Mouse (Mus musculus): ENCODE results near the gene Jak1. TPM values are rescaled to one million over a fixed set of nuclear protein-coding genes. Genes with fewer than 3 reads are reported as not detected.

Gene Jak1
- polyA plus RNA-seq, 1 experiment from 2014 or later, result 110 TPM

- Histone ChIP-seq H3K36me3 (ENCODE audit: control insufficient read depth, insufficient read depth, low read length) (no peaks in the 10 kb centered on the region), H3K27me3 (ENCODE audit: control insufficient read depth, insufficient read depth, low read length) (no peaks in the 10 kb centered on the region), H3K4me3 (ENCODE audit: low read length) (no peak overlapping the region), H3K9me3 (ENCODE audit: control insufficient read depth, low read length) (no peaks in the 10 kb centered on the region), H3K27ac (ENCODE audit: low read depth, low read length) (no peak overlapping the region), H3K9ac (ENCODE audit: low read depth, low read length) (no peak overlapping the region), H3K4me1 (ENCODE audit: control insufficient read depth, insufficient read depth, low read length) (peaks cover 4% of the 10 kb centered on the region; the same call in 1 of the 2 replicates), H3K4me2 (replicated peaks; ENCODE audit: low read depth, low read length) (no peak overlapping the region)
- 55% methylated on average over 12 of the region's 12 CpGs for WGBS
- ATAC-seq (ENCODE audit: low FRiP score, low TSS enrichment), result no peak
Measured at GRCm38 (mm10) chr4:101298311-101298990, 33.4 kb upstream of the Jak1 start.

- no peak for ATAC-seq (ENCODE audit: low FRiP score, low TSS enrichment)
- H3K27ac ChIP-seq (ENCODE audit: low read depth, low read length), result no peak overlapping the region
- H3K9ac ChIP-seq (ENCODE audit: low read depth, low read length), result no peak overlapping the region
- H3K4me2 ChIP-seq (replicated peaks; ENCODE audit: low read depth, low read length), result no peak overlapping the region
- peaks cover 8% of the 10 kb centered on the region; the same call in 1 of the 2 replicates for H3K4me1 ChIP-seq (ENCODE audit: control insufficient read depth, insufficient read depth, low read length)
- H3K4me3 ChIP-seq (ENCODE audit: low read length), result no peak overlapping the region
- H3K9me3 ChIP-seq (ENCODE audit: control insufficient read depth, low read length), result no peaks in the 10 kb centered on the region
- 72% methylated on average over 7 of the region's 7 CpGs for WGBS
- no peaks in the 10 kb centered on the region for H3K36me3 ChIP-seq (ENCODE audit: control insufficient read depth, insufficient read depth, low read length)
- H3K27me3 ChIP-seq (ENCODE audit: control insufficient read depth, insufficient read depth, low read length), result no peaks in the 10 kb centered on the region
Measured at GRCm38 (mm10) chr4:101296836-101297235, 31.8 kb upstream of the Jak1 start.

- no peak for ATAC-seq (ENCODE audit: low FRiP score, low TSS enrichment)
- Histone ChIP-seq H3K9ac (ENCODE audit: low read depth, low read length) (no peak overlapping the region), H3K4me2 (replicated peaks; ENCODE audit: low read depth, low read length) (no peak overlapping the region), H3K4me1 (ENCODE audit: control insufficient read depth, insufficient read depth, low read length) (peaks cover 5% of the 10 kb centered on the region; the same call in 1 of the 2 replicates), H3K4me3 (ENCODE audit: low read length) (no peak overlapping the region), H3K9me3 (ENCODE audit: control insufficient read depth, low read length) (no peaks in the 10 kb centered on the region), H3K27ac (ENCODE audit: low read depth, low read length) (no peak overlapping the region), H3K36me3 (ENCODE audit: control insufficient read depth, insufficient read depth, low read length) (no peaks in the 10 kb centered on the region), H3K27me3 (ENCODE audit: control insufficient read depth, insufficient read depth, low read length) (no peaks in the 10 kb centered on the region)
- WGBS, result 87% methylated on average over 3 of the region's 3 CpGs
Measured at GRCm38 (mm10) chr4:101295788-101296187, 30.7 kb upstream of the Jak1 start.

- ATAC-seq (ENCODE audit: low FRiP score, low TSS enrichment), result no peak
- Histone ChIP-seq H3K4me1 (ENCODE audit: control insufficient read depth, insufficient read depth, low read length) (peaks cover 5% of the 10 kb centered on the region; the same call in 1 of the 2 replicates), H3K27ac (ENCODE audit: low read depth, low read length) (no peak overlapping the region), H3K9ac (ENCODE audit: low read depth, low read length) (no peak overlapping the region), H3K9me3 (ENCODE audit: control insufficient read depth, low read length) (no peaks in the 10 kb centered on the region), H3K36me3 (ENCODE audit: control insufficient read depth, insufficient read depth, low read length) (no peaks in the 10 kb centered on the region), H3K4me2 (replicated peaks; ENCODE audit: low read depth, low read length) (peak overlapping the region; percentile 96), H3K27me3 (ENCODE audit: control insufficient read depth, insufficient read depth, low read length) (no peaks in the 10 kb centered on the region), H3K4me3 (ENCODE audit: low read length) (peak overlapping the region; percentile 45)
- WGBS, result 37% methylated on average over 9 of the region's 9 CpGs
Measured at GRCm38 (mm10) chr4:101293661-101294060, 28.6 kb upstream of the Jak1 start.

- Histone ChIP-seq H3K4me1 (ENCODE audit: control insufficient read depth, insufficient read depth, low read length) (peaks cover 5% of the 10 kb centered on the region; the same call in 1 of the 2 replicates), H3K9ac (ENCODE audit: low read depth, low read length) (peak overlapping the region; percentile 63), H3K27me3 (ENCODE audit: control insufficient read depth, insufficient read depth, low read length) (no peaks in the 10 kb centered on the region), H3K9me3 (ENCODE audit: control insufficient read depth, low read length) (no peaks in the 10 kb centered on the region), H3K36me3 (ENCODE audit: control insufficient read depth, insufficient read depth, low read length) (no peaks in the 10 kb centered on the region), H3K4me3 (ENCODE audit: low read length) (peak overlapping the region; percentile 45), H3K27ac (ENCODE audit: low read depth, low read length) (peak overlapping the region; percentile 84), H3K4me2 (replicated peaks; ENCODE audit: low read depth, low read length) (peak overlapping the region; percentile 96)
- under 1% methylated on average over 49 of the region's 49 CpGs for WGBS
- ATAC-seq (ENCODE audit: low FRiP score, low TSS enrichment), result peak; percentile 57
Measured at GRCm38 (mm10) chr4:101292736-101293541, 27.9 kb upstream of the Jak1 start.

- Histone ChIP-seq H3K27me3 (ENCODE audit: control insufficient read depth, insufficient read depth, low read length) (no peaks in the 10 kb centered on the region), H3K9me3 (ENCODE audit: control insufficient read depth, low read length) (no peaks in the 10 kb centered on the region), H3K27ac (ENCODE audit: low read depth, low read length) (peak overlapping the region; percentile 84), H3K4me1 (ENCODE audit: control insufficient read depth, insufficient read depth, low read length) (peaks cover 5% of the 10 kb centered on the region; the same call in 1 of the 2 replicates), H3K9ac (ENCODE audit: low read depth, low read length) (peak overlapping the region; percentile 63), H3K4me2 (replicated peaks; ENCODE audit: low read depth, low read length) (peak overlapping the region; percentile 96), H3K36me3 (ENCODE audit: control insufficient read depth, insufficient read depth, low read length) (no peaks in the 10 kb centered on the region), H3K4me3 (ENCODE audit: low read length) (peak overlapping the region; percentile 45)
- ATAC-seq (ENCODE audit: low FRiP score, low TSS enrichment), result peak; percentile 93
- WGBS, result 1% methylated on average over 41 of the region's 41 CpGs
Measured at GRCm38 (mm10) chr4:101292028-101292735, 27.1 kb upstream of the Jak1 start.

- no peaks in the 10 kb centered on the region for H3K36me3 ChIP-seq (ENCODE audit: control insufficient read depth, insufficient read depth, low read length)
- H3K4me1 ChIP-seq (ENCODE audit: control insufficient read depth, insufficient read depth, low read length), result peaks cover 8% of the 10 kb centered on the region; the same call in 1 of the 2 replicates
- no peak for ATAC-seq (ENCODE audit: low FRiP score, low TSS enrichment)
- no peak overlapping the region for H3K9ac ChIP-seq (ENCODE audit: low read depth, low read length)
- no peak overlapping the region for H3K27ac ChIP-seq (ENCODE audit: low read depth, low read length)
- 91% methylated on average over 11 of the region's 11 CpGs for WGBS
- H3K4me2 ChIP-seq (replicated peaks; ENCODE audit: low read depth, low read length), result no peak overlapping the region
- H3K27me3 ChIP-seq (ENCODE audit: control insufficient read depth, insufficient read depth, low read length), result no peaks in the 10 kb centered on the region
- no peak overlapping the region for H3K4me3 ChIP-seq (ENCODE audit: low read length)
- H3K9me3 ChIP-seq (ENCODE audit: control insufficient read depth, low read length), result no peaks in the 10 kb centered on the region
Measured at GRCm38 (mm10) chr4:101288292-101288691, 23.2 kb upstream of the Jak1 start.

GRCm38 (mm10) chr4:101286562-101286961 lies 21.5 kb upstream of the Jak1 start:
- Histone ChIP-seq H3K4me2 (replicated peaks; ENCODE audit: low read depth, low read length) (no peak overlapping the region), H3K27ac (ENCODE audit: low read depth, low read length) (no peak overlapping the region), H3K4me3 (ENCODE audit: low read length) (no peak overlapping the region), H3K9ac (ENCODE audit: low read depth, low read length) (no peak overlapping the region), H3K27me3 (ENCODE audit: control insufficient read depth, insufficient read depth, low read length) (no peaks in the 10 kb centered on the region), H3K36me3 (ENCODE audit: control insufficient read depth, insufficient read depth, low read length) (no peaks in the 10 kb centered on the region), H3K4me1 (ENCODE audit: control insufficient read depth, insufficient read depth, low read length) (0 out of 2 replicates have a peak, but pooled peaks cover 3% of the 10 kb centered on the region), H3K9me3 (ENCODE audit: control insufficient read depth, low read length) (no peaks in the 10 kb centered on the region)
- WGBS, result 91% methylated on average over 6 of the region's 6 CpGs
- no peak for ATAC-seq (ENCODE audit: low FRiP score, low TSS enrichment)

Measured in kidney, embryonic 14.5 days (tissue).